Mouse (Mus musculus) liver, embryonic 14.5 days (tissue): ENCODE results near the gene Hist1h2bc. TPM values are rescaled to one million over a fixed set of nuclear protein-coding genes. Genes with fewer than 3 reads are reported as not detected.
A peak's percentile ranks its signal among the peaks of the same experiment; 100 is the strongest.

Source experiments
- ATAC-seq: fragments of 200-750 bp; cut with Nextera tagmentation; 2 replicates; pipeline ENCODE4 v1.8.0; 2017; ENCODE audit warnings: moderate number of reproducible peaks, mild to moderate bottlenecking, moderate library complexity; ENCODE audit not compliant: insufficient read depth
- DNase-seq, 3 experiments: peaks; one replicate each; pipeline ENCODE4 v3.0.0-alpha.2; 2012 to 2013; ENCODE audit warnings: low read depth in 3 of 3, low spot score in 3 of 3
- H3K27ac ChIP-seq: fragments of 300-500 bp; sonication (generic); 2 replicates; pipeline ENCODE4 v1.5.1; 2014; ENCODE audit warnings: moderate library complexity, mild to moderate bottlenecking, control low read depth, inconsistent platforms
- H3K27me3 ChIP-seq: fragments of 300-500 bp; sonication (generic); 2 replicates; pipeline ENCODE4 v1.6.1; 2014; ENCODE audit warnings: mild to moderate bottlenecking, low read length, moderate library complexity; ENCODE audit not compliant: control insufficient read depth, insufficient read depth
- H3K36me3 ChIP-seq: fragments of 300-500 bp; sonication (generic); replicated peaks from 2 replicates; pipeline ENCODE4 v1.6.1; 2014; ENCODE audit warnings: low read depth; ENCODE audit not compliant: control insufficient read depth, insufficient read depth
- H3K4me1 ChIP-seq, 2 experiments: fragments of 200-500 bp in 1 of 2; fragments of 300-500 bp in 1 of 2; sonication (generic) in 1 of 2; replicated peaks; 2 replicates each; pipeline ENCODE4 v1.6.1; 2012 to 2014; ENCODE audit warnings: antibody characterized with exemption in 1 of 2, inconsistent platforms in 1 of 2, low read length in 1 of 2; ENCODE audit not compliant: control insufficient read depth in 2 of 2, insufficient read depth in 2 of 2
- H3K4me2 ChIP-seq: fragments of 300-500 bp; sonication (generic); 2 replicates; pipeline ENCODE4 v1.6.1; 2014; ENCODE audit warnings: low read depth, mild to moderate bottlenecking, control low read depth, moderate library complexity
- H3K4me3 ChIP-seq, 2 experiments: fragments of 200-500 bp in 1 of 2; fragments of 300-500 bp in 1 of 2; sonication (generic) in 1 of 2; 2 replicates each; pipeline ENCODE4 v1.5.1; 2012 to 2014; ENCODE audit warnings: low read depth in 2 of 2, low read length in 2 of 2, mild to moderate bottlenecking in 2 of 2, control low read depth in 1 of 2, inconsistent platforms in 1 of 2, moderate library complexity in 1 of 2; ENCODE audit not compliant: insufficient read depth in 1 of 2
- H3K9ac ChIP-seq: fragments of 300-500 bp; sonication (generic); replicated peaks from 2 replicates; pipeline ENCODE4 v1.6.1; 2014; ENCODE audit warnings: mild to moderate bottlenecking, control low read depth, moderate library complexity
- H3K9me3 ChIP-seq: fragments of 300-500 bp; sonication (generic); 2 replicates; pipeline ENCODE4 v1.6.1; 2016; ENCODE audit warnings: low read length, mixed read lengths; ENCODE audit not compliant: control insufficient read depth
- CTCF ChIP-seq: IDR thresholded peaks from 2 replicates; pipeline ENCODE4 v1.5.1; 2016; ENCODE audit warnings: antibody characterized with exemption, low read depth, control low read depth
- EP300 ChIP-seq: IDR thresholded peaks from 2 replicates; pipeline ENCODE4 v1.6.1; 2016; ENCODE audit warnings: antibody characterized with exemption, low read depth
- WGBS: fragments of 180-500 bp; shearing (Covaris S2); extraction: QIAGEN DNeasy Blood & Tissue Kit; methylation state at CpG from one replicate; pipeline ENCODE4 v1.1.7; 2014; ENCODE audit not compliant: insufficient replicate concordance; 5-methylcytosine and 5-hydroxymethylcytosine counted together
- polyA plus RNA-seq, 2 experiments: library from polyadenylated mRNA; depleted of rRNA in 1 of 2; stranded (reverse) in 1 of 2; unstranded in 1 of 2; fragments of >200 nt; fragmentation: Nextera tagmentation in 1 of 2; extraction: Ambion mirVana in 1 of 2; gene quantifications; 2 replicates each; pipeline versions ENCODE4 v1.2.1 to v1.2.3; 2012 to 2014

The Hist1h2bc gene
- polyA plus RNA-seq, 2 experiments, result 79.7 to 106 TPM

- peaks cover 3% of the 10 kb centered on the region for H3K27me3 ChIP-seq
- H3K4me3 ChIP-seq, result no peak overlapping the region
- H3K4me2 ChIP-seq, result no peak overlapping the region
- H3K36me3 ChIP-seq, result no peaks in the 10 kb centered on the region
- WGBS, result 68% methylated on average over 7 of the region's 7 CpGs
- H3K27ac ChIP-seq, result no peak overlapping the region
- no peak for TF ChIP-seq EP300
- TF ChIP-seq CTCF, result no peak
- peaks cover 4 to 9% of the 10 kb centered on the region in 2 experiments for H3K4me1 ChIP-seq
- H3K9ac ChIP-seq, result no peak overlapping the region
- DNase-seq (no peak), ATAC-seq (no peak)
- H3K9me3 ChIP-seq, result no peaks in the 10 kb centered on the region
Measured at GRCm38 (mm10) chr13:23705751-23706356, 21.9 kb downstream of the Hist1h2bc start.

GRCm38 (mm10) chr13:23706771-23707170 is 22.8 kb downstream of the Hist1h2bc start:
- TF ChIP-seq CTCF (no peak), EP300 (no peak)
- no peak overlapping the region for H3K4me3 ChIP-seq
- H3K27ac ChIP-seq, result no peak overlapping the region
- H3K9me3 ChIP-seq, result no peaks in the 10 kb centered on the region
- H3K4me2 ChIP-seq, result no peak overlapping the region
- ATAC-seq (no peak), DNase-seq (no peak)
- no peak overlapping the region for H3K9ac ChIP-seq
- WGBS, result 77% methylated on average over 12 of the region's 12 CpGs
- peaks cover 6% of the 10 kb centered on the region for H3K27me3 ChIP-seq
- H3K4me1 ChIP-seq, result peaks cover 2 to 7% of the 10 kb centered on the region in 2 experiments; a peak in 2 of 4 replicates
- H3K36me3 ChIP-seq, result no peaks in the 10 kb centered on the region

- Histone ChIP-seq H3K9ac (no peak overlapping the region), H3K27ac (no peak overlapping the region), H3K27me3 (peaks cover 6% of the 10 kb centered on the region), H3K4me2 (no peak overlapping the region), H3K4me3 (no peak overlapping the region), H3K4me1 (peaks cover 2 to 9% of the 10 kb centered on the region in 2 experiments; a peak in 2 of 4 replicates), H3K36me3 (no peaks in the 10 kb centered on the region), H3K9me3 (no peaks in the 10 kb centered on the region)
- no peak for DNase-seq
- no peak for ATAC-seq
- WGBS, result 69% methylated on average over 4 of the region's 4 CpGs
- TF ChIP-seq CTCF, result no peak
- no peak for TF ChIP-seq EP300
Measured at GRCm38 (mm10) chr13:23708041-23708440, 24.0 kb downstream of the Hist1h2bc start.

- ATAC-seq (no peak), DNase-seq (no peak)
- no peak overlapping the region for H3K4me3 ChIP-seq
- H3K9me3 ChIP-seq, result no peaks in the 10 kb centered on the region
- no peak overlapping the region; the same call in 1 of the 2 replicates for H3K9ac ChIP-seq
- no peak overlapping the region for H3K27ac ChIP-seq
- H3K4me2 ChIP-seq, result no peak overlapping the region
- peaks cover 6% of the 10 kb centered on the region for H3K27me3 ChIP-seq
- no peak for TF ChIP-seq EP300
- H3K4me1 ChIP-seq, result peaks cover 2 to 9% of the 10 kb centered on the region in 2 experiments; a peak in 2 of 4 replicates
- no peaks in the 10 kb centered on the region for H3K36me3 ChIP-seq
- WGBS, result 74% methylated on average over 4 of the region's 4 CpGs
Measured at GRCm38 (mm10) chr13:23708654-23709053, 24.7 kb downstream of the Hist1h2bc start.

GRCm38 (mm10) chr13:23709714-23710373 is 25.8 kb downstream of the Hist1h2bc start:
- no peak for TF ChIP-seq CTCF
- TF ChIP-seq EP300, result no peak
- DNase-seq (no peak), ATAC-seq (no peak)
- no peak overlapping the region for H3K27ac ChIP-seq
- H3K4me3 ChIP-seq, result peak overlapping the region; percentile 45 to 51
- H3K27me3 ChIP-seq, result peaks cover 6% of the 10 kb centered on the region
- H3K9ac ChIP-seq, result peak overlapping the region; percentile 71
- no peaks in the 10 kb centered on the region for H3K36me3 ChIP-seq
- H3K9me3 ChIP-seq, result no peaks in the 10 kb centered on the region
- H3K4me2 ChIP-seq, result peak overlapping the region; percentile 57
- H3K4me1 ChIP-seq, result peaks cover 2 to 9% of the 10 kb centered on the region in 2 experiments; a peak in 2 of 4 replicates
- 37% methylated on average over 14 of the region's 15 CpGs for WGBS
